Mouse (Mus musculus) limb, embryonic 14.5 days (tissue): ENCODE results near the gene Fig4. TPM values are rescaled to one million over a fixed set of nuclear protein-coding genes. Genes with fewer than 3 reads are reported as not detected.

Source experiments
- ATAC-seq: fragments of 200-750 bp; cut with Nextera tagmentation; 2 replicates; pipeline ENCODE4 v1.8.0; 2017; ENCODE audit warnings: low read depth, moderate number of reproducible peaks, moderate TSS enrichment; ENCODE audit not compliant: low FRiP score
- DNase-seq: peaks from one replicate; pipeline ENCODE4 v3.0.0-alpha.2; 2015; ENCODE audit warnings: low spot score
- H3K27ac ChIP-seq: fragments of 300-500 bp; sonication (generic); replicated peaks from 2 replicates; pipeline ENCODE4 v1.5.1; 2014; ENCODE audit warnings: low read depth, mild to moderate bottlenecking, low read length, moderate library complexity, mixed read lengths
- H3K27me3 ChIP-seq: fragments of 300-500 bp; sonication (generic); 2 replicates; pipeline ENCODE4 v1.6.1; 2014; ENCODE audit warnings: low read length, mixed read lengths; ENCODE audit not compliant: control insufficient read depth, insufficient read depth
- H3K36me3 ChIP-seq: fragments of 300-500 bp; sonication (generic); 2 replicates; pipeline ENCODE4 v1.6.1; 2014; ENCODE audit warnings: mild to moderate bottlenecking, low read length, moderate library complexity, mixed read lengths; ENCODE audit not compliant: control insufficient read depth, insufficient read depth
- H3K4me1 ChIP-seq: fragments of 300-500 bp; sonication (generic); 2 replicates; pipeline ENCODE4 v1.6.1; 2014; ENCODE audit warnings: antibody characterized with exemption, low read length, mixed read lengths; ENCODE audit not compliant: control insufficient read depth, insufficient read depth
- H3K4me2 ChIP-seq: fragments of 300-500 bp; sonication (generic); replicated peaks from 2 replicates; pipeline ENCODE4 v1.6.1; 2014; ENCODE audit warnings: low read depth, mild to moderate bottlenecking, low read length, moderate library complexity; ENCODE audit not compliant: severe bottlenecking
- H3K4me3 ChIP-seq: fragments of 300-500 bp; sonication (generic); replicated peaks from 2 replicates; pipeline ENCODE4 v1.5.1; 2014; ENCODE audit warnings: low read length
- H3K9ac ChIP-seq: fragments of 300-500 bp; sonication (generic); 2 replicates; pipeline ENCODE4 v1.6.1; 2014; ENCODE audit warnings: mild to moderate bottlenecking, low read depth, low read length, moderate library complexity; ENCODE audit not compliant: severe bottlenecking
- H3K9me3 ChIP-seq: fragments of 300-500 bp; sonication (generic); 2 replicates; pipeline ENCODE4 v1.6.1; 2016; ENCODE audit warnings: low read length; ENCODE audit not compliant: control insufficient read depth
- POLR2A ChIP-seq: fragments of 200-500 bp; IDR thresholded peaks from 2 replicates; pipeline ENCODE4 v1.8.0; 2012; ENCODE audit warnings: inconsistent platforms, mild to moderate bottlenecking, moderate library complexity, borderline replicate concordance; ENCODE audit not compliant: insufficient read depth, insufficient read length; ENCODE audit errors: extremely low read depth
- WGBS: fragments of 180-500 bp; shearing (Covaris S2); extraction: QIAGEN DNeasy Blood & Tissue Kit; methylation state at CpG from one replicate; pipeline ENCODE4 v1.1.7; 2014; 5-methylcytosine and 5-hydroxymethylcytosine counted together
- polyA plus RNA-seq, 2 experiments: library from polyadenylated mRNA; depleted of rRNA in 1 of 2; stranded (reverse) in 1 of 2; unstranded in 1 of 2; fragments of >200 nt; fragmentation: Nextera tagmentation in 1 of 2; extraction: Ambion mirVana in 1 of 2; gene quantifications; 2 replicates each; pipeline versions ENCODE4 v1.2.1 to v1.2.3; 2012 to 2014

Gene Fig4
- polyA plus RNA-seq, 2 experiments, result 9.5 to 18.8 TPM

DNA sequence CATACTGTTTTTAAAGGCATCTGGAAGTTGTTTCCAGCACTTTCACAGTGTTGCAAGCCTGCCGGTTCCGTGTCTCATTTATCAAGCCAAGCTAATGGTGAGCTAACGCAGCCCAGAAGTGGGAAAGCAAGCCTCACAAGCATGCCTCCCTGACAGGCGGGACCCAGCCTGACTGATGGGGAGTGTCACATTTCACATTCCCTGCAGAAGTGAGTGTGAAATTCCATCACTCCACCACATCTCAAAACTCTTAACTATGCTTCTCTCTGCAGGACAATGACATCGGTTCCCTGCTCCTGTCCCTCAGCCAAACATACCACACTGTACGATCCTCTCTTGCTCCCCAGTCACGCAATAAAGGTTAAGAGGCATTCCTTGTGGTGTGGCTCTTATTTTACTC is 10.0 kb downstream of the Fig4 start:
- WGBS, result 2% methylated on average over 7 of the region's 7 CpGs
- peak; percentile 71 for DNase-seq
- H3K4me3 ChIP-seq, result no peak overlapping the region
- H3K27me3 ChIP-seq, result no peaks in the 10 kb centered on the region
- H3K36me3 ChIP-seq, result no peaks in the 10 kb centered on the region
- peak; percentile 75 for ATAC-seq
- peak overlapping the region; percentile 30 for H3K4me2 ChIP-seq
- peak overlapping the region; percentile 55; the same call in 1 of the 2 replicates for H3K27ac ChIP-seq
- H3K4me1 ChIP-seq, result peaks cover 20% of the 10 kb centered on the region
- TF ChIP-seq POLR2A, result no peak
- H3K9ac ChIP-seq, result no peak overlapping the region
- H3K9me3 ChIP-seq, result no peaks in the 10 kb centered on the region

DNA sequence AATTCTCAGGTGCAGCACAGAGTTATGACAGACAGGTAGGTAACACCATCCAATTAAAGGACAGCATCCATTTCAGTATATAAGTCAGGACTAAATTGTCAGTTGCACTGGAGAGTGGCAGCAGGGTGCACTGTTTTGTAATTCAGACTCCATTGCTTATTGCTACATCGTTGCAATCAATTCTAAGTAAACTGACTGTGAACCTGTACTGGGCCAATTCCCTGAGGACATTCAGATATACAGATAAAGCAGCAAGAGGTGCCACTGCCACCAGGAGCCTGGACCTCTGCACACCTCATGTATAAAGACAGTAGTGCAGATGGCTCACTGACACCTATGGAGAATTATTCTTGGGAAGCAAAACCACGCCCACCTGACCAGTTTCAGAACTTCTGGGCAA is 12.0 kb downstream of the Fig4 start:
- Histone ChIP-seq H3K4me2 (no peak overlapping the region), H3K27me3 (no peaks in the 10 kb centered on the region), H3K4me1 (peaks cover 20% of the 10 kb centered on the region), H3K9ac (no peak overlapping the region), H3K36me3 (no peaks in the 10 kb centered on the region), H3K27ac (no peak overlapping the region), H3K4me3 (no peak overlapping the region), H3K9me3 (no peaks in the 10 kb centered on the region)
- no peak for TF ChIP-seq POLR2A
- ATAC-seq (no peak), DNase-seq (no peak)
- 71% methylated on average over 2 of the region's 2 CpGs for WGBS

GRCm38 (mm10) chr10:41288771-41289415 is 14.2 kb downstream of the Fig4 start:
- WGBS, result 37% methylated on average over 16 of the region's 16 CpGs
- 0 out of 2 replicates have a peak overlapping the region, but pooled peaks have one; percentile 31 for H3K9ac ChIP-seq
- peak; percentile 84 for ATAC-seq

GRCm38 (mm10) chr10:41288074-41288473 is 15.0 kb downstream of the Fig4 start:
- DNase-seq (no peak), ATAC-seq (no peak)
- Histone ChIP-seq H3K36me3 (no peaks in the 10 kb centered on the region), H3K9ac (no peak overlapping the region), H3K27me3 (no peaks in the 10 kb centered on the region), H3K4me2 (no peak overlapping the region), H3K9me3 (no peaks in the 10 kb centered on the region), H3K4me1 (peaks cover 11% of the 10 kb centered on the region), H3K4me3 (no peak overlapping the region), H3K27ac (no peak overlapping the region)
- TF ChIP-seq POLR2A, result no peak
- WGBS, result 77% methylated on average over 1 of the region's 1 CpGs

More at GRCm38 (mm10) chr10:41288771-41289415, 14.2 kb downstream of the Fig4 start:
- Histone ChIP-seq H3K4me3 (no peak overlapping the region), H3K36me3 (no peaks in the 10 kb centered on the region), H3K9me3 (no peaks in the 10 kb centered on the region), H3K27me3 (no peaks in the 10 kb centered on the region), H3K27ac (no peak overlapping the region; the same call in 1 of the 2 replicates), H3K4me2 (no peak overlapping the region), H3K4me1 (peaks cover 19% of the 10 kb centered on the region)
- TF ChIP-seq POLR2A, result no peak
- DNase-seq, result peak; percentile 89

DNA sequence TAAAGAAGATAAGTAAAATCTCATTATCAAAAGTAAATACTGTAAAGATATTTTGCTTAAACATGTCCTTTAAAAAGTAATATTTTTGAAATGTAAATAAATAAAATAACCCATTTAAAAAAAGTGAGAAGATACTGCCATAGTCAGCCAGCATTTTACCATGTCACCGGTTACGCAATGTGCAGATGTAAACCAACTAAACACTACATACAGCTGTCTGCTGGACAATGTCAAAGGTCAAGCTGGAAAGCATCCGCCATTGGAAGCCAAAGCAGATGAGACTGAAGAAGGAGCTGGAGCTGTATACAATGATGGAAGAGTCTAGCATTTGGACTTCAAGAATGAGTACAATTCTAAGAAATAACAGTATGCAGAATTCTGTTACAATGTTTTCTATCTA is 15.4 kb downstream of the Fig4 start:
- Histone ChIP-seq H3K9me3 (no peaks in the 10 kb centered on the region), H3K4me3 (no peak overlapping the region), H3K27me3 (no peaks in the 10 kb centered on the region), H3K4me2 (no peak overlapping the region), H3K4me1 (peaks cover 6% of the 10 kb centered on the region; the same call in 1 of the 2 replicates), H3K9ac (no peak overlapping the region), H3K27ac (no peak overlapping the region), H3K36me3 (no peaks in the 10 kb centered on the region; the same call in 1 of the 2 replicates)
- no peak for ATAC-seq
- 88% methylated on average over 3 of the region's 3 CpGs for WGBS
- no peak for DNase-seq
- TF ChIP-seq POLR2A, result no peak

GRCm38 (mm10) chr10:41282086-41282485 is 21.0 kb downstream of the Fig4 start:
- Histone ChIP-seq H3K9me3 (no peaks in the 10 kb centered on the region), H3K4me1 (no peaks in the 10 kb centered on the region), H3K4me2 (no peak overlapping the region), H3K9ac (no peak overlapping the region), H3K27me3 (no peaks in the 10 kb centered on the region), H3K4me3 (no peak overlapping the region), H3K27ac (no peak overlapping the region), H3K36me3 (no peaks in the 10 kb centered on the region; the same call in 1 of the 2 replicates)
- no peak for ATAC-seq
- WGBS, result 76% methylated on average over 2 of the region's 2 CpGs
- DNase-seq, result no peak
- TF ChIP-seq POLR2A, result no peak
